Mouse (Mus musculus) olfactory bulb, adult 2 months (tissue): ENCODE measurements at regions not wholly inside any gene's neighbourhood (a gene's known extent, or its start where the extent isn't known, plus 50 kb on each side); places are given as distances from the start of the nearest gene placed in this dataset.

Source experiments
- CTCF ChIP-seq: fragments of 200-500 bp; IDR thresholded peaks from 2 replicates; pipeline ENCODE4 v1.5.1; 2012; ENCODE audit warnings: low read depth, mild to moderate bottlenecking, low read length, moderate library complexity; ENCODE audit not compliant: insufficient read depth
- POLR2A ChIP-seq: fragments of 200-500 bp; IDR thresholded peaks from 2 replicates; pipeline ENCODE4 v1.6.1; 2012; ENCODE audit warnings: mild to moderate bottlenecking, low read depth, low read length, moderate library complexity; ENCODE audit not compliant: insufficient read depth

- TF ChIP-seq CTCF (no peak), POLR2A (no peak)
These were observed 802.6 kb upstream of the 4930452B06Rik start for GRCm38 (mm10) chr14:9468654-9469053.
